Mouse (Mus musculus) spleen, adult 2 months (tissue): ENCODE measurements around the gene Slc26a8.

Source experiments
- CTCF ChIP-seq: fragments of 200-500 bp; IDR thresholded peaks from 2 replicates; pipeline ENCODE4 v1.5.1; 2011; ENCODE audit warnings: mild to moderate bottlenecking, inconsistent platforms; ENCODE audit not compliant: insufficient read depth, insufficient read length, insufficient replicate concordance; ENCODE audit errors: extremely low read depth
- POLR2A ChIP-seq: fragments of 200-500 bp; IDR thresholded peaks from 2 replicates; pipeline ENCODE4 v1.6.1; 2011; ENCODE audit warnings: low read depth, low read length, inconsistent platforms

DNA sequence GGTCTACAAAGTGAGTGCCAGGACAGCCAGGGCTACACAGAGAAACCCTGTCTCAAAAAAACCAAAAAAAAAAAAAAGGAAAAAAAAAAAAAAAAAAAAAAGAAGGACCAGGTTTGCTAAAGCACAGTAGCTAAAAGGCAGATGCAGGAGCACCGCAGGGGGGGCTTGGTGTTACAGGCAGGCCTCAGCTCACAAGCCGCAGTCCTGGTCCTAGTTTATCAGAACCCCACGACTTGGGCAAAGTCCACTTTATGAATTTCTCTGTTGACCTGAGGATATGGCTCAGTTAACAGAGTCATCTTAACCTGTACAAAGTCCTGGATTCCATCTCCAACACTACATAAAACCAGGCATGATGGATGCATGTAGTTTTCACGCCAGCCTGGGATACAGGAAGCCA lies 74.7 kb downstream of the Slc26a8 start:
- no peak for TF ChIP-seq CTCF
- TF ChIP-seq POLR2A, result no peak
